Mouse (Mus musculus) lung, embryonic 15.5 days (tissue): ENCODE measurements around the gene Phldb3. TPM values are rescaled to one million over a fixed set of nuclear protein-coding genes. Genes with fewer than 3 reads are reported as not detected.

Experiments
- ATAC-seq: fragments of 200-750 bp; cut with Nextera tagmentation; 2 replicates; pipeline ENCODE4 v1.8.0; 2017; ENCODE audit warnings: moderate number of reproducible peaks, borderline replicate concordance; ENCODE audit not compliant: low FRiP score, low TSS enrichment; ENCODE audit errors: extremely low read depth
- H3K27ac ChIP-seq: fragments of 300-500 bp; sonication (generic); 2 replicates; pipeline ENCODE4 v1.5.1; 2015; ENCODE audit warnings: moderate library complexity, mild to moderate bottlenecking, inconsistent platforms
- H3K27me3 ChIP-seq: fragments of 300-500 bp; sonication (generic); 2 replicates; pipeline ENCODE4 v1.6.1; 2015; ENCODE audit warnings: inconsistent platforms
- H3K36me3 ChIP-seq: fragments of 300-500 bp; sonication (generic); 2 replicates; pipeline ENCODE4 v1.6.1; 2015; ENCODE audit warnings: inconsistent platforms
- H3K4me1 ChIP-seq: fragments of 300-500 bp; sonication (generic); 2 replicates; pipeline ENCODE4 v1.6.1; 2015; ENCODE audit warnings: inconsistent platforms
- H3K4me2 ChIP-seq: fragments of 300-500 bp; sonication (generic); 2 replicates; pipeline ENCODE4 v1.6.1; 2015; ENCODE audit warnings: inconsistent platforms, mild to moderate bottlenecking, moderate library complexity
- H3K4me3 ChIP-seq: fragments of 300-500 bp; sonication (generic); 2 replicates; pipeline ENCODE4 v1.5.1; 2015; ENCODE audit warnings: mild to moderate bottlenecking, inconsistent platforms
- H3K9ac ChIP-seq: fragments of 300-500 bp; sonication (generic); 2 replicates; pipeline ENCODE4 v1.6.1; 2015; ENCODE audit warnings: inconsistent platforms
- H3K9me3 ChIP-seq: fragments of 300-500 bp; sonication (generic); 2 replicates; pipeline ENCODE4 v1.6.1; 2016; ENCODE audit warnings: inconsistent platforms
- WGBS: fragments of 180-500 bp; shearing (Covaris S2); methylation state at CpG from one replicate; pipeline ENCODE4 v1.1.7; 2015; 5-methylcytosine and 5-hydroxymethylcytosine counted together
- polyA plus RNA-seq: library from polyadenylated mRNA; unstranded; fragments of >200 nt; fragmentation: Nextera tagmentation; extraction: Ambion mirVana; gene quantifications from 2 replicates; pipeline ENCODE4 v1.2.1, GENCODE M21; 2015

Gene Phldb3
- 0.15 and 0.21 TPM in 2 replicates for polyA plus RNA-seq

DNA sequence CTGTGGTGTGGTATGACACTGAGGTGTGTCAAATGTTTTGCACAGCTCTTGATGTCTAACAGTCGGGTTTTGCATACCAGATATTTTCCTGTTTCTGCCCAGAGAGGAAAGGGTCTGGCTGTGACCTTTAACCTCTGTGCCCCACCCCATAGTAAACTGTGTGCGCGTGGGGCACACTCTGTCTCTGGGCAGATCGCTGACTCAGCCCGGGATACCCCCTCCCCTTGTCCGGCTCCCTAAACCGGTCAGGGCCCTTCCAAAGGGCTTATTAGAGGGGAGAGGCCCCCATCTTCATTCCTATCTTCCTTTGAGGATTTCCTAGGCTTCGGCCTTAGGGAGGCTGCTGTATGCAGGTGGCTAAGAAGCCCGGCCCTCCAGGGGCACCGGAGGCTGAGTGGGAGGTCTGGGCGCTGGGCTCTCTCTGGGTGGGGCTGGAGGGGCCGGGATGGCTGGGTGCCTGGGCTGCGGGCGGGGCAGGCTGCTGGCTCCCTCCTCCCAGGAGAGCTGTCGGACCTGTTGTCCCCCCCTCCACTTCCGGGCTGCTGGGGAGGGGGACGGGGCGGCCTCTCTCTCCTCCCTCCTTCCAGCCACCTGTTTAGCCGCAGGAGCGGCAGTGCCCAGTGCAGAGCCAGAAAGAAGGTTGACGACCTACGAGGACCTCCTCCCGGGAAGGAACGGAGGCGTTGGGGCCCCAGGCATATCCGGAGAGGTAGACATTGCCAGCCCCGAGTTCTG is at the start of gene Phldb3:
TSS of gene Phldb3 (plus strand) at position 620 of the 735 bp plus-strand sequence.
- no peaks in the 10 kb centered on the region for H3K36me3 ChIP-seq
- peak within 1 kb of the TSS; percentile 39 for H3K27ac ChIP-seq
- peak within 1 kb of the TSS; percentile 79 for H3K4me2 ChIP-seq
- H3K4me3 ChIP-seq, result peak within 1 kb of the TSS; percentile 44
- peaks cover 16% of the 10 kb centered on the region for H3K4me1 ChIP-seq
- WGBS, result 3% methylated on average over 23 of the region's 27 CpGs
- no peaks in the 10 kb centered on the region for H3K9me3 ChIP-seq
- H3K27me3 ChIP-seq, result peaks cover 41% of the 10 kb centered on the region
- peak; percentile 66 for ATAC-seq
- peak within 1 kb of the TSS; percentile 25 for H3K9ac ChIP-seq

DNA sequence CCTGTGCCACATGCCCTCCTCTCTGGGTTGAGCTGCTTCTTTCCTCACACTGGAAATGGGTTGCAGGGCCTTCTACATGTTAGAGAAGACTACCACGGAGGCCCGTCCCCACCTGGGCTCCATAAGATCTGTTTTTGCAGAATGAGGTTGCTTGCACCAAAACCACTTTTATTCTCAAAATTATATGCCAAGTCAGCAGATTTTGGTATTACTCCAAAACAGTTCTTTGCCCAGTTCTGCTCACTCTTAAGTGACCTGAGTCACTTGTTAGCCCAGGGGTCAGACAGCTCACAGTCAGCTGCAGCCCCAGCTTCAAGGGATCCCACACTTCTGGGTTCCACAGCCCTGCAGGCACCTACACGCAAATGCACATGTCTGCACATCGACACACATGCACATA is 49.1 kb upstream of the Phldb3 start:
- H3K27me3 ChIP-seq, result no peaks in the 10 kb centered on the region
- no peak overlapping the region for H3K27ac ChIP-seq
- H3K36me3 ChIP-seq, result peaks cover 32% of the 10 kb centered on the region
- no peak for ATAC-seq
- H3K4me3 ChIP-seq, result no peak overlapping the region
- 92% methylated on average over 4 of the region's 4 CpGs for WGBS
- no peaks in the 10 kb centered on the region for H3K9me3 ChIP-seq
- H3K4me1 ChIP-seq, result no peaks in the 10 kb centered on the region
- no peak overlapping the region for H3K9ac ChIP-seq
- no peak overlapping the region for H3K4me2 ChIP-seq

- WGBS, result 76% methylated on average over 8 of the region's 8 CpGs
- Histone ChIP-seq H3K27ac (no peak overlapping the region), H3K4me1 (no peaks in the 10 kb centered on the region), H3K9ac (no peak overlapping the region), H3K4me3 (no peak overlapping the region), H3K4me2 (no peak overlapping the region), H3K27me3 (no peaks in the 10 kb centered on the region), H3K36me3 (peaks cover 46% of the 10 kb centered on the region), H3K9me3 (no peaks in the 10 kb centered on the region)
- no peak for ATAC-seq
Observed at GRCm38 (mm10) chr7:24563191-24563836, 47.2 kb upstream of the Phldb3 start.

DNA sequence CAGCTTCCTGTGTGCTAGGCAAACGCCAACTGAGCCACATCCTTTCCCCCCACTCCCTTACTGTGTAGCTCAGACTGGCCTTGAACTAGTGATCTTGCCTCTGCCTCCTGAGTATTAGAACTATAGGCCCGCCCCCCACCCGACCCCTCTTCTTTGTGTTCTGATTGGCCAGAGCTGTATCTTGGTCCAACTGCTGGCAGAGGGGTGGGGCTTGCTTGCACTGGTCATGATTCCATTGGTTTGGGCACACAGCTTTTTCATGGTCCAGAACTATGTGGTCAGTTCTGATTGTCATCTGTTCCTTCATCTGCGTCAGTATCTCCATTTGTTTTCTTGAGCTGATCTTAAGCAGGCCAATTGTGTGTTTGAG is 46.7 kb upstream of the Phldb3 start:
- no peak overlapping the region for H3K9ac ChIP-seq
- no peaks in the 10 kb centered on the region for H3K9me3 ChIP-seq
- no peaks in the 10 kb centered on the region for H3K27me3 ChIP-seq
- no peak overlapping the region for H3K4me2 ChIP-seq
- H3K4me3 ChIP-seq, result no peak overlapping the region
- H3K27ac ChIP-seq, result no peak overlapping the region
- ATAC-seq, result no peak
- 83% methylated on average over 4 of the region's 4 CpGs for WGBS
- no peaks in the 10 kb centered on the region for H3K4me1 ChIP-seq
- peaks cover 51% of the 10 kb centered on the region for H3K36me3 ChIP-seq

DNA sequence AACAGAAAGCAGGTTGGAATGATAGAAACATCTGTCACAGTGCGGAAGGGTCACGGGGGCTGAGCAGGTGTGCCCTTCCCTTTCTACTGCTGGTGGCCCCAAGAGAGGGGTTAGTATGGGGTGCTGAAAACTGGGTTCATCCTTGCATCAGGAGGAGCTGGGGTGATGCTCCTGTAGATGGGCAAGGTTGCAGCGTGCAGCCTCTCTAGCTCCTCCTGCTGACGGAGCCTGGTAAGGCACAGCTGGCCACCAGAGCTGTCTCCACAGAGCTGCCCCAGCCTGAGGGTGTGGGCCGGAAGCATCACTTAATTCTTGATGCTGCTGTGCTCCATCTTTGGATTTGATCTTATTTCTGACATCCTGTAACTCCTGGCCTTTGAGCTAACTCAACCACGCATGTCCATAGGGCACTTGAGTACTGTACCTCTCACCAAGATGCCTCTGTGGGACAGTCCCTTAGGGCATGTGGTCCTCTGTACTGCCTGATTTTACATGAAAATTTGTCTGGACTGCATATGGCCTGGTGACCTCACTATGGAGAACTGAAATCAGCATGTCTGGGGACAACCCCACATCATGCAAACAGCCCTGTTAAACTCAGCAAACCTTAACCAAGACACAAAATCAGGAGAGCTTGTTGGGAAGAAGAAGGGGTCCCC is 45.8 kb upstream of the Phldb3 start:
- Histone ChIP-seq H3K4me3 (no peak overlapping the region), H3K9ac (no peak overlapping the region), H3K9me3 (no peaks in the 10 kb centered on the region), H3K36me3 (peaks cover 48% of the 10 kb centered on the region), H3K27me3 (no peaks in the 10 kb centered on the region), H3K4me2 (no peak overlapping the region), H3K27ac (no peak overlapping the region), H3K4me1 (no peaks in the 10 kb centered on the region)
- peak; percentile 17; the same call in 1 of the 2 replicates for ATAC-seq
- 62% methylated on average over 6 of the region's 6 CpGs for WGBS

- 88% methylated on average over 11 of the region's 11 CpGs for WGBS
- Histone ChIP-seq H3K4me2 (no peak overlapping the region), H3K27ac (no peak overlapping the region), H3K36me3 (peaks cover 45% of the 10 kb centered on the region), H3K4me1 (no peaks in the 10 kb centered on the region), H3K9ac (no peak overlapping the region), H3K27me3 (no peaks in the 10 kb centered on the region), H3K9me3 (no peaks in the 10 kb centered on the region), H3K4me3 (no peak overlapping the region)
- no peak for ATAC-seq
Observed at GRCm38 (mm10) chr7:24565627-24566026, 44.9 kb upstream of the Phldb3 start.

GRCm38 (mm10) chr7:24566206-24566605 is 44.4 kb upstream of the Phldb3 start:
- 91% methylated on average over 9 of the region's 9 CpGs for WGBS
- Histone ChIP-seq H3K27ac (no peak overlapping the region), H3K9ac (no peak overlapping the region), H3K4me2 (no peak overlapping the region), H3K9me3 (no peaks in the 10 kb centered on the region), H3K4me3 (no peak overlapping the region), H3K27me3 (no peaks in the 10 kb centered on the region), H3K36me3 (peaks cover 46% of the 10 kb centered on the region), H3K4me1 (no peaks in the 10 kb centered on the region)
- no peak for ATAC-seq

- no peak overlapping the region for H3K9ac ChIP-seq
- WGBS, result 88% methylated on average over 4 of the region's 4 CpGs
- ATAC-seq, result no peak
- no peak overlapping the region for H3K4me2 ChIP-seq
- no peaks in the 10 kb centered on the region for H3K4me1 ChIP-seq
- H3K27me3 ChIP-seq, result no peaks in the 10 kb centered on the region
- peaks cover 50% of the 10 kb centered on the region for H3K36me3 ChIP-seq
- H3K27ac ChIP-seq, result no peak overlapping the region
- H3K4me3 ChIP-seq, result no peak overlapping the region
- H3K9me3 ChIP-seq, result no peaks in the 10 kb centered on the region
Observed at GRCm38 (mm10) chr7:24568512-24568911, 42.1 kb upstream of the Phldb3 start.

- H3K9me3 ChIP-seq, result no peaks in the 10 kb centered on the region
- no peaks in the 10 kb centered on the region for H3K27me3 ChIP-seq
- H3K36me3 ChIP-seq, result peaks cover 43% of the 10 kb centered on the region
- no peak overlapping the region for H3K4me2 ChIP-seq
- no peak overlapping the region for H3K9ac ChIP-seq
- H3K4me1 ChIP-seq, result no peaks in the 10 kb centered on the region
- no peak overlapping the region for H3K27ac ChIP-seq
- no peak for ATAC-seq
- 75% methylated on average over 4 of the region's 4 CpGs for WGBS
- no peak overlapping the region for H3K4me3 ChIP-seq
Observed at GRCm38 (mm10) chr7:24571071-24571470, 39.5 kb upstream of the Phldb3 start.

DNA sequence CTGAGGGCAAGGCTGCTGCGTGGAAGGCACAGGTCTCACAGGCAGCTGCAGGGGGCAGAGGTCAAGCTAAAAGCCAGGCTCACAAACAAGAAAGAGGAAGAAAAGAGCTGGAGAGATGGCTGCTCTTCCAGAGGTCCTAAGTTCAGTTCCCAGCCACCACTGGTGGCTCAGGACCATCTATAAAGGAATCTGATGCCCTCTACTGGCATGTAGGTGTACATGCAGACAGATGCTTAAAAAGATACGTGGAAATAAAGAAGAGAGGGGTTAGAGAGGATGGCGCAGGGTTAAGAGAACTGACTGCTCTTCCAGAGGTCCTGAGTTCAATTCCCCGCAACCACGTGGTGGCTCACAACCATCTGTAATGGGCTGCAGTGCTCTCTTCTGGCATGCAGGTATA is 38.1 kb upstream of the Phldb3 start:
- WGBS, result 57% methylated on average over 5 of the region's 5 CpGs
- no peak for ATAC-seq
- Histone ChIP-seq H3K4me3 (no peak overlapping the region), H3K27me3 (no peaks in the 10 kb centered on the region), H3K9me3 (no peaks in the 10 kb centered on the region), H3K36me3 (peaks cover 30% of the 10 kb centered on the region), H3K27ac (no peak overlapping the region), H3K4me2 (no peak overlapping the region), H3K9ac (no peak overlapping the region), H3K4me1 (no peaks in the 10 kb centered on the region)

GRCm38 (mm10) chr7:24574224-24574796 is 36.3 kb upstream of the Phldb3 start:
- H3K27ac ChIP-seq, result no peak overlapping the region
- H3K36me3 ChIP-seq, result peaks cover 17% of the 10 kb centered on the region
- H3K27me3 ChIP-seq, result no peaks in the 10 kb centered on the region
- H3K4me1 ChIP-seq, result no peaks in the 10 kb centered on the region
- no peak for ATAC-seq
- no peak overlapping the region for H3K9ac ChIP-seq
- H3K4me2 ChIP-seq, result no peak overlapping the region
- 51% methylated on average over 12 of the region's 12 CpGs for WGBS
- no peak overlapping the region for H3K4me3 ChIP-seq
- no peaks in the 10 kb centered on the region for H3K9me3 ChIP-seq

DNA sequence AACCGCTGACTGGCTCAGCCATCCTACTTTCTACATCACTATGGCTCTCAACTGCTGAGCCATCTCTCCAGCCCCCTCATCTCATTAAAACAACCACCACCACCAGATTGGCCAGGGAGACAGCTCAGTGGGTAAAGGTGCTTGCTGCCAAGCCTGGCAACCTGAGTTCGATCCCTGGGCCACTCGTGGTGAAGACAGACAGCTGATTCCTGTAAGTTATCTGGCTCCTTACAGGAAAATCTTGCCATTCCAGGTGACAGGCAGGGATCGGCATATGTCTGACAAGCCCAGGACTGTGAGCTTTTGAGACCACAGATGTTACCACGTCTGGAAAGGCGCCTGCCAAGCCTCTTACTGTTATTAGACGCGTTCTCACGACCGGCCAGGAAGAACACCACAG is 32.8 kb upstream of the Phldb3 start:
- H3K4me1 ChIP-seq, result no peaks in the 10 kb centered on the region
- H3K36me3 ChIP-seq, result peaks cover 5% of the 10 kb centered on the region; the same call in 1 of the 2 replicates
- H3K9ac ChIP-seq, result no peak overlapping the region
- WGBS, result 87% methylated on average over 10 of the region's 10 CpGs
- no peaks in the 10 kb centered on the region for H3K27me3 ChIP-seq
- no peak overlapping the region for H3K4me2 ChIP-seq
- no peak for ATAC-seq
- H3K9me3 ChIP-seq, result no peaks in the 10 kb centered on the region
- no peak overlapping the region for H3K27ac ChIP-seq
- no peak overlapping the region for H3K4me3 ChIP-seq
